In the genomic region with DNA sequence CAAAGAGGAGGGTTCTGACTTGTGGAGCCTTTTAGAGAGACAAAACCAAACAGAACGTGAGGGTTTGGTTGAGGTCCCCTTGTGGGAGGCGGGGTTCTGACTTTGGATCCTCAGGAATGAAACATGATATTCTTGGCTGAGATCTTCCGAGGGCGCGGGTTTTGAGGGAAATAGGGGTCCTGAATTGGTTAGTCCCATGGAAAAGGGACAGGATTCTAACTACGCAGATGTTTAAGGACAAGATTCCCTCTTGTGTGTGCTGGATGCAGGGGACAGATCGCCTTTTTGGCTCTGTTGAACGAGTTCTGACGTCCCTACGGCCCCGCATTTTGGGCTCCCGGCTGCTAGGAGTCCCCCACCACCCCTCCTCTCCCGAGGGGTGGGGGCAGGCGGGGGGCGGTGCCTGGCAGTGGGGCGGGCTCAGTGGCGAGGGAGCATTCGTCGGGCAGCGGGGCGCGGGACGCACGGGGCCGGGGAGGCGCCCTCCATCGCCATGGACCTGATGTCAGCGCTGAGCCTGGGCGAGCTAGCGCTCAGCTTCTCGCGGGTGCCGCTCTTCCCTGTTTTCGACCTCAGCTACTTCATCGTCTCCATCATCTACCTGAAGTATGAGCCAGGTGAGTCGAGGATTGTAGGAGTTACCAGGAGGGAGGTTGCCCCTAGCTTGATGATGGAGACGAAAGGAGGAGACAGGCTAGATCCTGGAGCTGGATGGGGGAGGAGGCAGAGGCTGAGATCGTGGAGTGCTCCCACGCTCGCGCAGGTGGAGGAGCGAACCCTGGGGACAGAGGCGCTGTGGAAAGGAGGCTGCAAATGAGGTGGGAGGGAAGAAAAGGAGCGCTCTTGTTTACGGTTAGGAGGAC, we compare ENCODE assay signal across 8 mouse cellular contexts. TPM values are rescaled to one million over a fixed set of nuclear protein-coding genes. Genes with fewer than 3 reads are reported as not detected.
A peak's percentile ranks its signal among the peaks of the same experiment; 100 is the strongest.
DNase-seq lines count a peak whose midpoint lies in the region; ATAC-seq and TF ChIP-seq lines count a peak whose summit lies in the region.

A gene (plus strand): TSS at position 445 of the 863 bp plus-strand sequence.

- peak within 1 kb of the TSS; percentile 82 for H3K27ac ChIP-seq in ES-Bruce4 (ENCODE audit: insufficient read depth, low read length)
- H3K27ac ChIP-seq in forebrain, embryonic 14.5 days (ENCODE audit: low read depth, low read length): peak within 1 kb of the TSS; percentile 82

- peaks cover 28% of the 10 kb centered on the region for H3K36me3 ChIP-seq in ES-Bruce4 (ENCODE audit: control insufficient read depth, insufficient read depth, low read length, poor library complexity, severe bottlenecking)
- peaks cover 30% of the 10 kb centered on the region for H3K36me3 ChIP-seq in forebrain, embryonic 14.5 days (ENCODE audit: control insufficient read depth, insufficient read depth, low read length)

- no peaks in the 10 kb centered on the region for H3K27me3 ChIP-seq in ES-Bruce4 (ENCODE audit: control insufficient read depth, insufficient read depth, low read length, poor library complexity, severe bottlenecking)
- H3K27me3 ChIP-seq in forebrain, embryonic 14.5 days (replicated peaks; ENCODE audit: control insufficient read depth, insufficient read depth, low read length): no peaks in the 10 kb centered on the region

- no peak for TF ChIP-seq CTCF in ES-Bruce4 (IDR thresholded peaks at IDR 0.05; ENCODE audit: low read depth, low read length)
- no peak for TF ChIP-seq CTCF in lung, adult 2 months (IDR thresholded peaks at IDR 0.05; ENCODE audit: insufficient read depth, low read length)

- intact Hi-C loops in heart, postnatal 10 days (cut with DNase I): loop anchor here (2.0 kb wide), 1 partner anchor 79 kb away; a partner anchor contains a TSS

- DNase-seq in forebrain, embryonic 14.5 days (ENCODE audit: low spot score): peak; percentile 72
- DNase-seq in heart, postnatal 10 days: peak; percentile 87 to 88
- DNase-seq in layer of hippocampus, adult 18-20 months (ENCODE audit: low spot score in 2 of 2): peak; percentile 79 to 86
- peak; percentile 76 for DNase-seq in lung, adult 2 months
- peak; percentile 56 to 63 for DNase-seq in thymus, adult 18-20 months

- peak within 1 kb of the TSS; percentile 95 for H3K4me3 ChIP-seq in ES-Bruce4 (ENCODE audit: low read depth, low read length)
- H3K4me3 ChIP-seq in forebrain, embryonic 14.5 days (ENCODE audit: low read depth, low read length): peak within 1 kb of the TSS; percentile 70
- H3K4me3 ChIP-seq in lung, adult 2 months (replicated peaks; ENCODE audit: extremely low read depth, low read depth, low read length): peak within 1 kb of the TSS; percentile 94

- peak; percentile 48 for TF ChIP-seq POLR2A in ES-Bruce4 (IDR thresholded peaks at IDR 0.05; ENCODE audit: insufficient read depth, low read length)
- peak; percentile 56; the same call in 1 of the 2 replicates for TF ChIP-seq POLR2A in lung, adult 2 months (IDR thresholded peaks at IDR 0.05; ENCODE audit: borderline replicate concordance, extremely low read depth, low read depth, low read length)

- peak; percentile 39; the same call in 1 of the 2 replicates for ATAC-seq in cerebellum, adult (ENCODE audit: insufficient number of reproducible peaks, low FRiP score, low TSS enrichment)
- peak; percentile 21; the same call in 1 of the 2 replicates for ATAC-seq in forebrain, embryonic 14.5 days
- ATAC-seq in neutrophil, adult 5-6 weeks (ENCODE audit: extremely low read depth, insufficient number of reproducible peaks, low FRiP score, poor library complexity, severe bottlenecking): peak; percentile 10; the same call in 1 of the 2 replicates

- no peaks in the 10 kb centered on the region for H3K9me3 ChIP-seq in ES-Bruce4 (replicated peaks; ENCODE audit: control insufficient read depth, insufficient read depth, low read length, poor library complexity, severe bottlenecking)
- no peaks in the 10 kb centered on the region for H3K9me3 ChIP-seq in forebrain, embryonic 14.5 days (replicated peaks; ENCODE audit: control insufficient read depth, low read length)

- peak within 1 kb of the TSS; percentile 97 for H3K4me2 ChIP-seq in forebrain, embryonic 14.5 days (ENCODE audit: low read length)

- under 1% methylated on average over 45 of the region's 45 CpGs for WGBS in forebrain, embryonic 14.5 days
- 1% methylated on average over 45 of the region's 45 CpGs for WGBS in lung, adult 2 months

- H3K4me1 ChIP-seq in ES-Bruce4 (ENCODE audit: control insufficient read depth, insufficient read depth, low read length): peaks cover 2% of the 10 kb centered on the region
- peaks cover 14% of the 10 kb centered on the region for H3K4me1 ChIP-seq in forebrain, embryonic 14.5 days (ENCODE audit: control insufficient read depth, insufficient read depth, low read length)
- peaks cover 7% of the 10 kb centered on the region for H3K4me1 ChIP-seq in lung, adult 2 months (ENCODE audit: control insufficient read depth, insufficient read depth, low read length)

- TF ChIP-seq EP300 in ES-Bruce4 (IDR thresholded peaks at IDR 0.05; ENCODE audit: insufficient read depth, low read depth, low read length): no peak

- H3K9ac ChIP-seq in ES-Bruce4 (ENCODE audit: low read depth, poor library complexity, severe bottlenecking): peak within 1 kb of the TSS; percentile 88
- peak within 1 kb of the TSS; percentile 79 for H3K9ac ChIP-seq in forebrain, embryonic 14.5 days (ENCODE audit: low read length)

RNA-seq across cellular contexts. Expression of the gene that starts here (rescaled TPM):
- polyA plus RNA-seq in ES-Bruce4 (2011; ENCODE audit: insufficient read depth, insufficient read length, low read depth, missing spikeins): 12.2 and 14.7 TPM in 2 replicates
- polyA plus RNA-seq in forebrain, embryonic 14.5 days (2014; fragmentation: Nextera tagmentation; extraction: Ambion mirVana): 16.2 and 18.8 TPM in 2 replicates
- total RNA-seq in heart, postnatal 10 days (2021): 100 to 1,000 TPM; 281 to 299 TPM
- total RNA-seq in layer of hippocampus, adult 18-20 months (2021): 100 to 1,000 TPM; 109 to 115 TPM
- 39.3 and 101 TPM in 2 replicates for polyA plus RNA-seq in lung, adult 2 months (2012; rRNA removed)
- 20.3 and 23.6 TPM in 2 replicates for total RNA-seq in neutrophil, adult 5-6 weeks (2017)

Comparison
In these comparisons a context has a peak if more than half of its experiments do, and no peak if none do; other contexts are left out.
1. Peak in every context shown above with its lines: DNase-seq, ATAC-seq, H3K4me3 ChIP-seq and H3K27ac ChIP-seq.